Mouse (Mus musculus): ENCODE data around the gene Ttll8.

Gene Ttll8

DNA sequence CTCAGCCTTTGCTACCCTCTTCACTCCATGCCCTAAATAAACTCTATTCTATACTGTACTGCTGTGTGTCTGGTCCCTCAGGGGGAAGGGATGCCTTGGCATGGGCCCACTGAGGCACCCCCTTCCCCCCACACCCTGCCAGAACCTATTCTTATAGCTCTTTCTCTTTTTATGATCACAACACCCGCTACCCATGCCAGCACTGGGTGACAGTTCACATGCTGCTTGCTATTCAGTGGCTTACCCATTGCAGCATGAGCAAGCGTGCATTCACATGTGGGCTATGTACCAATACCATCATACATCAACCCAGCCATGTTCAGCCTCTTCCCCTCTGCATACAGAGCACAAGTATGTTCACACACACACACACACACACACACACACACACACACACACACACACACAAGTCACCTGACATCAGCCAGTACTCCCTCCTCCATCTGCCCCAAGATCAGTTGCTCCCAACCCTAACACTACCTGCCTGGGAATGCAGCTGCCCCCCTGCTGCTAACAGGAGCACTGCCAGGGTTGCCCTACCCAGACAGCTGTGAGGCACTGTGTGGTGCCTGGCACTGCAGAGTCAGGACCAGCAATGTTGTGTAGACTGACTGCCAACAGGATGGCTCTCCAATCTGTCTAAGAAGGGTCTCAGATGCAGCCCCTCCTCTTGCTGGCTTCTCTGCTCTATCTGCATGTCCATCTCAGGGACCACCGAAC lies 112.5 kb downstream of the Ttll8 start:
- CTCF ChIA-PET: interaction anchor here (0.6 kb wide), 1 partner anchor 128 kb away, joined by 5 read pairs; no protein-coding TSS in a partner anchor

DNA sequence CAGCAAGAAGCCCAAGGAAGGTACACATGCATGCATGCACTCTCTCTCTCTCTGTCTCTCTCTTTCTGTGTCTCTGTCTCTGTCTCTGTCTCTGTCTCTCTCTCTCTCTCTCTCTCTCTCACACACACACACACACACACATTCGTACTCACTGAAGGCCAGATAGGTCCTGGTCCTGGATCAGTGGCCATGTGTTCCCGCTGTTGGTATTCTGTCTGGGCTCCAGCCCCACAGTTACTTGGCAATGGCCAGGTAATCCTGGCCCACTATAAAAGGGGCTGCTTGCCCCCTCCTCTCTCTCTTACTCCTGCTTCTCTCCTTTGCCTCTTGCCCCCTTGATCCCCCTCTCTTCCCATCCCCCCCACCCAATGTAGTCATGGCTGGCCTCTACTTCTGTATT lies 113.1 kb downstream of the Ttll8 start:
- CTCF ChIA-PET: no interaction called here

All from spleen, embryonic (tissue).